In the genomic region with DNA sequence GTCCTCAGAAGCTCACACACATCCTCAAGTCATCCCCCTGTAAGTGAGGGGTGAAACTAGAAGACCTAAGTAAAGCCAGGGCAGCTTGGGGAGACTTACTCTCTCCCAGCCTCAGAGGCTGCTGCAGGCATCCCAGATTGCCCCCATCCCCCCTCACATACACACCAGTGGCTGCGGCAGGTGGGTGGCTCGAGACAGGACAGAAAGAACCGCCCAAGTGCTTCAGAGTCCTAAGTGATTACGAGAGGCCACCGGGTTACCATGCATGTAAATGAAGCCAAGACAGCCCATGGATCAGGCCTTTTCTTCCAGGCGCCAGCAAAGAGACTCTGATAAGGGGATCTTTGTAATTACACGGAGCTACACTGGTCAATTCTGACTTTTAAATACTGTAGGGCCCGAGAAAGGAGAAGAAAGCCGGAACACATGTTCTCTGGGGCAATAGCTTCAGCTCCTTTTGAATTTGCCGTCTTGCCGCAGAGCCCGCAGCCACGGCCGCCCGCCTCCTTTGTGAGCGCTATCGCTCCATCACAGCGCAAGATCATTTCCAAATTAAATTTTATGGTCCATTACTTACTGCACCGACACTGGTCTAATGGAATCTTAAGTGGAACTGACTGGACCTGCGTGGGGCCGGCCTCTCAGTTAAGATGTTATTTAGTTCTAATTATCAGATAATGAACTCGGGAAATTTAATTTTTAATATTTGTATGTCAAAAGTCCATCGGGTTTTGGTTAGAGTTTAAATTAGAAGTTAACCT, we compare ENCODE assay signal across 16 mouse cellular contexts.
DNase-seq lines count a peak whose midpoint lies in the region; ATAC-seq and TF ChIP-seq lines count a peak whose summit lies in the region.
"Had no signal": no experiment of that assay in that cellular context is flagged by ENCODE, and none has a peak within 500 bp of the region (broad histone marks: within the 10 kb centered on the region; RNA-seq: fewer than 3 reads in every experiment).

No protein-coding gene starts in this region.

- H3K27ac ChIP-seq in kidney, embryonic 16.5 days (ENCODE audit: low read length), result no peak overlapping the region
- H3K27ac ChIP-seq in hindbrain, postnatal 0 days, result no peak overlapping the region
- H3K27ac ChIP-seq in neural tube, embryonic 12.5 days, result no peak overlapping the region
- no peak overlapping the region for H3K27ac ChIP-seq in heart, adult 2 months
- H3K27ac ChIP-seq: gastrocnemius, adult 2 months; limb, embryonic 15.5 days had no signal

- TF ChIP-seq CTCF in brain, embryonic 14.5 days (IDR thresholded peaks at IDR 0.05; ENCODE audit: borderline replicate concordance, extremely low read depth, insufficient read depth, insufficient read length), result no peak
- no peak for TF ChIP-seq CTCF in hindbrain, postnatal 0 days (IDR thresholded peaks at IDR 0.05; ENCODE audit: low read depth)
- no peak for TF ChIP-seq CTCF in heart, adult 2 months (IDR thresholded peaks at IDR 0.05)

- TF ChIP-seq EP300 in heart, adult 2 months (IDR thresholded peaks at IDR 0.05; ENCODE audit: insufficient read depth, low read depth, low read length), result no peak

- H3K27me3 ChIP-seq in kidney, embryonic 16.5 days (ENCODE audit: insufficient read depth, low read length), result peaks cover 60% of the 10 kb centered on the region
- H3K27me3 ChIP-seq in hindbrain, postnatal 0 days (ENCODE audit: insufficient read depth, low read length), result no peaks in the 10 kb centered on the region
- H3K27me3 ChIP-seq in neural tube, embryonic 12.5 days (replicated peaks), result peaks cover 44% of the 10 kb centered on the region; the same call in 1 of the 2 replicates
- no peaks in the 10 kb centered on the region for H3K27me3 ChIP-seq in heart, adult 2 months (ENCODE audit: control insufficient read depth, insufficient read depth, low read length)

- intact Hi-C loops in heart, adult 2 months (cut with DNase I), result no loop called here

- no peak overlapping the region for H3K4me3 ChIP-seq in kidney, embryonic 16.5 days (ENCODE audit: low read length)
- no peak overlapping the region for H3K4me3 ChIP-seq in hindbrain, postnatal 0 days (ENCODE audit: low read length)
- H3K4me3 ChIP-seq in neural tube, embryonic 12.5 days, result no peak overlapping the region
- H3K4me3 ChIP-seq in heart, adult 2 months, result no peak overlapping the region
- H3K4me3 ChIP-seq: gastrocnemius, adult 2 months; heart, embryonic 12.5 days; limb, embryonic 15.5 days had no signal

- DNase-seq in kidney, postnatal 10 days, result no peak
- peak; percentile 45 for DNase-seq in brain, embryonic 14.5 days (ENCODE audit: low read depth)
- DNase-seq in hindbrain, postnatal 0 days (ENCODE audit: low spot score), result peak; percentile 27
- no peak for DNase-seq in heart, adult 2 months
- no peak for DNase-seq in layer of hippocampus, postnatal 14 days (ENCODE audit: low spot score in 2 of 2)
- DNase-seq: adrenal gland, adult 2 months; cerebellum, postnatal 25 days; gastrocnemius, adult 2 months; kidney, postnatal 25 days; layer of hippocampus, postnatal 36 days; lung, embryonic 14.5 days had no signal

- H3K4me1 ChIP-seq in kidney, embryonic 16.5 days (ENCODE audit: insufficient read depth, low read length), result peaks cover 30% of the 10 kb centered on the region
- H3K4me1 ChIP-seq in hindbrain, postnatal 0 days (ENCODE audit: insufficient read depth, low read length), result 0 out of 2 replicates have a peak, but pooled peaks cover 4% of the 10 kb centered on the region
- peaks cover 29% of the 10 kb centered on the region for H3K4me1 ChIP-seq in neural tube, embryonic 12.5 days
- no peaks in the 10 kb centered on the region for H3K4me1 ChIP-seq in heart, adult 2 months (ENCODE audit: control insufficient read depth, insufficient read depth, low read length)

- no peak overlapping the region for H3K9ac ChIP-seq in kidney, embryonic 16.5 days (replicated peaks; ENCODE audit: low read length)
- H3K9ac ChIP-seq in hindbrain, postnatal 0 days (replicated peaks; ENCODE audit: low read length), result no peak overlapping the region
- no peak overlapping the region for H3K9ac ChIP-seq in neural tube, embryonic 12.5 days
- H3K9ac ChIP-seq in heart, adult 2 months (ENCODE audit: low read depth, low read length), result no peak overlapping the region
- H3K9ac ChIP-seq: heart, embryonic 12.5 days; limb, embryonic 15.5 days; lung, embryonic 14.5 days had no signal

- TF ChIP-seq POLR2A in brain, embryonic 14.5 days (IDR thresholded peaks at IDR 0.05; ENCODE audit: borderline replicate concordance, extremely low read depth, insufficient read depth, insufficient read length, poor library complexity, severe bottlenecking), result no peak
- TF ChIP-seq POLR2A in heart, adult 2 months (IDR thresholded peaks at IDR 0.05; ENCODE audit: insufficient read depth, low read depth, low read length), result no peak

- WGBS in kidney, embryonic 16.5 days, result 25% methylated on average over 23 of the region's 23 CpGs
- WGBS in hindbrain, postnatal 0 days, result 26% methylated on average over 23 of the region's 23 CpGs
- WGBS in neural tube, embryonic 12.5 days, result 24% methylated on average over 23 of the region's 23 CpGs
- WGBS in heart, adult 2 months, result 63% methylated on average over 23 of the region's 23 CpGs

- no peaks in the 10 kb centered on the region for H3K36me3 ChIP-seq in kidney, embryonic 16.5 days (ENCODE audit: insufficient read depth, low read length)
- H3K36me3 ChIP-seq in hindbrain, postnatal 0 days (ENCODE audit: insufficient read depth, low read length), result no peaks in the 10 kb centered on the region
- no peaks in the 10 kb centered on the region for H3K36me3 ChIP-seq in neural tube, embryonic 12.5 days
- H3K36me3 ChIP-seq in heart, adult 2 months (ENCODE audit: control insufficient read depth, insufficient read depth, low read length), result no peaks in the 10 kb centered on the region
- H3K36me3 ChIP-seq: heart, embryonic 12.5 days; limb, embryonic 15.5 days had no signal

- H3K9me3 ChIP-seq in kidney, embryonic 16.5 days (ENCODE audit: low read length), result no peaks in the 10 kb centered on the region
- no peaks in the 10 kb centered on the region for H3K9me3 ChIP-seq in hindbrain, postnatal 0 days (ENCODE audit: low read length)
- no peaks in the 10 kb centered on the region for H3K9me3 ChIP-seq in neural tube, embryonic 12.5 days
- H3K9me3 ChIP-seq: heart, embryonic 12.5 days; limb, embryonic 15.5 days had no signal

- ATAC-seq in kidney, embryonic 16.5 days (ENCODE audit: low FRiP score, low TSS enrichment), result no peak
- no peak for ATAC-seq in hindbrain, postnatal 0 days
- no peak for ATAC-seq in neural tube, embryonic 12.5 days (ENCODE audit: low FRiP score, low read depth)
- no peak for ATAC-seq in frontal cortex, adult (ENCODE audit: low TSS enrichment)

- 0 out of 2 replicates have a peak overlapping the region, but pooled peaks have one; percentile 4 for H3K4me2 ChIP-seq in kidney, embryonic 16.5 days (replicated peaks; ENCODE audit: low read depth, low read length)
- no peak overlapping the region for H3K4me2 ChIP-seq in hindbrain, postnatal 0 days (ENCODE audit: low read depth, low read length)
- peak overlapping the region; percentile 40 for H3K4me2 ChIP-seq in neural tube, embryonic 12.5 days (replicated peaks)
- H3K4me2 ChIP-seq: heart, embryonic 12.5 days; limb, embryonic 15.5 days; lung, embryonic 14.5 days had no signal

- no peaks in the 10 kb centered on the region for H3K79me2 ChIP-seq in heart, adult 2 months (replicated peaks; ENCODE audit: control insufficient read depth, insufficient read depth, low read length)

Comparison
In these comparisons a context has a peak if more than half of its experiments do, and no peak if none do; other contexts are left out.
1. DNase-seq: peak in brain, embryonic 14.5 days (single experiment) and hindbrain, postnatal 0 days (single experiment); none in kidney, postnatal 10 days (single experiment), heart, adult 2 months (0 of 2) and layer of hippocampus, postnatal 14 days (0 of 2).